Mouse (Mus musculus): ENCODE data around the gene Zfp217. TPM values are rescaled to one million over a fixed set of nuclear protein-coding genes. Genes with fewer than 3 reads are reported as not detected.

Zfp217 gene
- 4.9 and 6.0 TPM in 2 replicates for polyA plus RNA-seq (2014; fragmentation: Nextera tagmentation; extraction: Ambion mirVana)

DNA sequence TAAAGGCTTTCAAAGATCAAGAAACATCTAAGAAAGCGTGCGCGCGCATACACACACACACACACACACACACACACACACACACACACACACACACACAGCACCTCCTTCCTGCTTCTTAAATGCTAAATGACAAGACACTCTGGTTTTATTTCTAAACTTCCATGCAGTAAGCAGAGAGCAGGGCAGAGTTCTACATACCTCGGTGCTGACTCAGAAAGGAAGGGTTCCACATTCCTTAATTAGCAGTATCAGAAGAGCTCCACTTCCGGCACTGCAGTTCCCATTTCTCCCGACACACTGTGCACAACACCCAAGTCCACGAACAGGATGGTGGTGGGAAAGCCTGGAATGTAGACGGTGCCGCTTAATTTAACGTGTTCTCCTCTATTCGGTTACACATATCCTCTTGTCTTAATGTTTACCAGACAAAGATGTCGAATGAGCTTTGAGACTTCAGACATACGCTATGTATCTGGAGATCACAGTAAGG is at the start of gene Zfp217:
Gene Zfp217, minus strand, starts transcription at position 443 of the 493 bp plus-strand sequence.
- ATAC-seq (ENCODE audit: insufficient read depth) (peak; percentile 85), DNase-seq (peak; percentile 85)
- H3K9me3 ChIP-seq (ENCODE audit: low read depth, low read length), result no peaks in the 10 kb centered on the region
- WGBS, result 14% methylated on average over 14 of the region's 14 CpGs
- H3K36me3 ChIP-seq (ENCODE audit: insufficient read depth), result no peaks in the 10 kb centered on the region
- H3K27me3 ChIP-seq (ENCODE audit: insufficient read depth, low read length), result no peaks in the 10 kb centered on the region
- no peak within 1 kb of the TSS; the same call in 1 of the 2 replicates for H3K9ac ChIP-seq
- peak; percentile 36 for TF ChIP-seq CTCF (IDR thresholded peaks at IDR 0.05; ENCODE audit: low read depth)
- peak within 1 kb of the TSS; percentile 87 for H3K27ac ChIP-seq (ENCODE audit: low read depth)
- H3K4me1 ChIP-seq (ENCODE audit: insufficient read depth), result peaks cover 21% of the 10 kb centered on the region
- peak within 1 kb of the TSS; percentile 3 for H3K4me3 ChIP-seq (ENCODE audit: low read depth, low read length)
- peak within 1 kb of the TSS; percentile 43 for H3K4me2 ChIP-seq

DNA sequence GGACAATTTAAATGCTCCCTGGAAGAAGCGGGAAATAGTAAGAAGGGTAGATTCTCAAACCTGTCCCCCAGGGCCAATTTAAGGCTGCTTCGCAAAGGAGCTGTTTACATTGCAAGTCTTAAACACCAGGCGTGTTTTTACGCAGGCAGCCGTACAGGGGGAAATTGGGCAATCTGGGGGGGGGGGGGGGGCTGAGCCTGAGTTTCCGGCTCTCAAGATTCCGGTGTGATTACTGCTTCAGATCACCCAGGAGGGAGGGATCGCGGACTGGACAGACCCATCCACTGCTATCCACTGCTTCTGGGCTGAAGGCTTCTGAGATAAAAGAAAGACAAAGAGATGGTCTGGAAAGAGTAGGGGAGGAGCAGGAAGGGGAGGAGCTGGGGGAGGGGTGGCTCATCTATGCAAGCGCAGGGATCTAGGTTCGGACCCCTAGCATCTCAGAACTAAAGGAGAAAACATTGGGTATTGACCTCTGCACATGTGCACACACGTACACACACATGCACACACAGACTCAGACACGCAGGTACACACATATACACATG is 47.7 kb upstream of the Zfp217 start:
- Histone ChIP-seq H3K4me1 (ENCODE audit: insufficient read depth) (peaks cover 7% of the 10 kb centered on the region; the same call in 1 of the 2 replicates), H3K9ac (no peak overlapping the region), H3K36me3 (ENCODE audit: insufficient read depth) (no peaks in the 10 kb centered on the region), H3K27me3 (ENCODE audit: insufficient read depth, low read length) (no peaks in the 10 kb centered on the region), H3K4me2 (no peak overlapping the region), H3K27ac (ENCODE audit: low read depth) (no peak overlapping the region; the same call in 1 of the 2 replicates), H3K4me3 (ENCODE audit: low read depth, low read length) (no peak overlapping the region), H3K9me3 (ENCODE audit: low read depth, low read length) (no peaks in the 10 kb centered on the region)
- WGBS, result 66% methylated on average over 13 of the region's 13 CpGs
- no peak for ATAC-seq (ENCODE audit: insufficient read depth)
- TF ChIP-seq CTCF (IDR thresholded peaks at IDR 0.05; ENCODE audit: low read depth), result no peak
- DNase-seq, result no peak

DNA sequence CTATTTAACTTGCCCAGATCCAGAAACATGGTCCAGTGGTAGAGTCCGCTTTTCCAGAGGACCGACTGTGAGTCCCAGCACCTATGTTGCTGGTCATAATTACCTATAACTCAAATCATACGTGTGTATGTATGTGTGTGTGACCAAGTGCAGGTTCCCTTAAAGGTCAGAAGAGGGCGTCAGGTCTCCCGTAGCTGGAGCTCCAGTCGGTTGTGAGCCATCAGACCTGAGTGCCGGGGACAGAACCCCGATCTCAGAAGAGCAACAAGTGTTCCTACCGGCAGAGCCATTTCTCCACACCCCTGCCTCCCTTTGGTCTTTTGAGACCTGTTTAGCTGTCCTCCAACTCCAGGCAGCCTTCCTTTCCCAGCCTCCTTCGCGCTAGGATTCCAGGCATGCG is 46.9 kb upstream of the Zfp217 start:
- no peak for DNase-seq
- no peak overlapping the region for H3K27ac ChIP-seq (ENCODE audit: low read depth)
- no peaks in the 10 kb centered on the region for H3K9me3 ChIP-seq (ENCODE audit: low read depth, low read length)
- WGBS, result 91% methylated on average over 12 of the region's 12 CpGs
- ATAC-seq (ENCODE audit: insufficient read depth), result no peak
- no peak for TF ChIP-seq CTCF (IDR thresholded peaks at IDR 0.05; ENCODE audit: low read depth)
- no peak overlapping the region for H3K4me2 ChIP-seq
- H3K4me1 ChIP-seq (ENCODE audit: insufficient read depth), result peaks cover 7% of the 10 kb centered on the region; the same call in 1 of the 2 replicates
- H3K27me3 ChIP-seq (ENCODE audit: insufficient read depth, low read length), result no peaks in the 10 kb centered on the region
- no peak overlapping the region for H3K9ac ChIP-seq
- H3K4me3 ChIP-seq (ENCODE audit: low read depth, low read length), result no peak overlapping the region
- no peaks in the 10 kb centered on the region for H3K36me3 ChIP-seq (ENCODE audit: insufficient read depth)

DNA sequence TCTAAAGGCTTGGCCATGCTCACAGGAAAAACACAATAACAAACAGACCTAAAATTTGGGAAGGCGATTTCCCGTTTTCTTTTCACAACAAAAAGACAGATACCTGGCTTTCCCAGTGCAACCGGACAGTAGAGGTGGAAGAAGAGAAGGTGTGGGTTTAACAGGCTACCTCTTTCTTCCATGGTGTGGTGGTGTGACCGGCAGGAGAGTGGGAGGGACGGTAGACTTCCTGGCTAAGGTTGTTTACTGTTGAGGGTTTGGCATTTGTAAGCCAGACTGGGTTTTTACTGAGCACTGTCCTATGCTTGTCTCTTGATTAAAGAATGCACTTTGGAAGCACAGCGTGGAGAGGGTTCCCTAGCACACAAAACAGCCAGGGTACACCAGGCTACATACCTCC is 45.9 kb upstream of the Zfp217 start:
- Histone ChIP-seq H3K9ac (peak overlapping the region; percentile 4; the same call in 1 of the 2 replicates), H3K9me3 (ENCODE audit: low read depth, low read length) (no peaks in the 10 kb centered on the region), H3K4me2 (peak overlapping the region; percentile 46), H3K4me3 (ENCODE audit: low read depth, low read length) (no peak overlapping the region; the same call in 1 of the 2 replicates), H3K27ac (ENCODE audit: low read depth) (peak overlapping the region; percentile 42; the same call in 1 of the 2 replicates), H3K4me1 (ENCODE audit: insufficient read depth) (peaks cover 7% of the 10 kb centered on the region; the same call in 1 of the 2 replicates), H3K36me3 (ENCODE audit: insufficient read depth) (no peaks in the 10 kb centered on the region), H3K27me3 (ENCODE audit: insufficient read depth, low read length) (no peaks in the 10 kb centered on the region)
- no peak for TF ChIP-seq CTCF (IDR thresholded peaks at IDR 0.05; ENCODE audit: low read depth)
- DNase-seq, result no peak
- no peak for ATAC-seq (ENCODE audit: insufficient read depth)
- whole genome bisulfite sequencing, result 41% methylated on average over 6 of the region's 6 CpGs

DNA sequence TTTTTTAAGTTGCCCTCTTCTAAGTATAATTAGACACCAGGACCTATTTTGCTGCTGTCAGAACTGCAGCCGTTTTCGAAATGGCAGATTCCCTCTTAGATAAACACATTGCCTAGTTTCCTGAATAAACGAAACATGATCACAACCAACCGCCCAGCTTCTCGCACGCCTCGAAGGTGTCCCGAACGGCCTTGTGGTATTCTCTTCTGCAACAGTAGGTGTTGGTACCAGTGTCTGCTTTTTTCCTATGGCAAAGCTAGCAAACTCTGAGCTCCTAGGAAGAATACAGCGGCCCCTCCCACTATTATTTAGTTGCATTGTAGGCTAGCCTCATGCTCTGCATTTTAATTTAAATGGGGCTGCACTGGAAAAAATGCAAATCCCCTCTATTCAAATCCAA is 45.3 kb upstream of the Zfp217 start:
- no peaks in the 10 kb centered on the region for H3K9me3 ChIP-seq (ENCODE audit: low read depth, low read length)
- H3K4me1 ChIP-seq (ENCODE audit: insufficient read depth), result peaks cover 7% of the 10 kb centered on the region; the same call in 1 of the 2 replicates
- WGBS, result 3% methylated on average over 10 of the region's 10 CpGs
- no peaks in the 10 kb centered on the region for H3K27me3 ChIP-seq (ENCODE audit: insufficient read depth, low read length)
- peak overlapping the region; percentile 46 for H3K4me2 ChIP-seq
- no peak for TF ChIP-seq CTCF (IDR thresholded peaks at IDR 0.05; ENCODE audit: low read depth)
- H3K27ac ChIP-seq (ENCODE audit: low read depth), result peak overlapping the region; percentile 76; the same call in 1 of the 2 replicates
- DNase-seq (peak; percentile 34), ATAC-seq (ENCODE audit: insufficient read depth) (no peak)
- peak overlapping the region; percentile 8 for H3K4me3 ChIP-seq (ENCODE audit: low read depth, low read length)
- H3K9ac ChIP-seq, result peak overlapping the region; percentile 21
- H3K36me3 ChIP-seq (ENCODE audit: insufficient read depth), result no peaks in the 10 kb centered on the region

DNA sequence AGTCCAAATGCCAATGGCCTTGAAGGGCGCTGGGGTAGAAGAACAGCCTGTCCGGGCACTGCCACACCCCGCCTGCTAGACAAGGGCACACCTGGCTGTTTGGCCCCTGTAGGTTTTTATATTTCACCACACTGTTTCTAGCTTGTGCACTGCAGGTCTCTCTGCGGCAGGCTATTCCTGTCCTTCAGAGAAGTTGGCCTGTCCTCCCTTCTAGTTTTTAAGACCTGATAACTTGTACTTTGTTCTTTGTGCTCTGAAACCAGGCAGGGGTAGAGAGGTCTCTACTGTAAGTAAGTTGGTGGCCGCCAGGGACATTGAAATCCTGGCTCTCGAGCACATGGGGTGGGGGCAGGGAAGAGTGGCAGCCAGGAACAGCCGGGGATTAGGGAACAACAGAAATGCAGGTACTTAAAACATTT is 44.8 kb upstream of the Zfp217 start:
- H3K9me3 ChIP-seq (ENCODE audit: low read depth, low read length), result no peaks in the 10 kb centered on the region
- TF ChIP-seq CTCF (IDR thresholded peaks at IDR 0.05; ENCODE audit: low read depth), result peak; percentile 56
- H3K9ac ChIP-seq, result peak overlapping the region; percentile 21
- peak overlapping the region; percentile 76 for H3K27ac ChIP-seq (ENCODE audit: low read depth)
- DNase-seq, result peak; percentile 65
- H3K27me3 ChIP-seq (ENCODE audit: insufficient read depth, low read length), result no peaks in the 10 kb centered on the region
- H3K4me2 ChIP-seq, result peak overlapping the region; percentile 46
- WGBS, result 30% methylated on average over 7 of the region's 7 CpGs
- ATAC-seq (ENCODE audit: insufficient read depth), result peak; percentile 65
- peaks cover 7% of the 10 kb centered on the region; the same call in 1 of the 2 replicates for H3K4me1 ChIP-seq (ENCODE audit: insufficient read depth)
- H3K36me3 ChIP-seq (ENCODE audit: insufficient read depth), result no peaks in the 10 kb centered on the region
- H3K4me3 ChIP-seq (ENCODE audit: low read depth, low read length), result 0 out of 2 replicates have a peak overlapping the region, but pooled peaks have one; percentile 8

DNA sequence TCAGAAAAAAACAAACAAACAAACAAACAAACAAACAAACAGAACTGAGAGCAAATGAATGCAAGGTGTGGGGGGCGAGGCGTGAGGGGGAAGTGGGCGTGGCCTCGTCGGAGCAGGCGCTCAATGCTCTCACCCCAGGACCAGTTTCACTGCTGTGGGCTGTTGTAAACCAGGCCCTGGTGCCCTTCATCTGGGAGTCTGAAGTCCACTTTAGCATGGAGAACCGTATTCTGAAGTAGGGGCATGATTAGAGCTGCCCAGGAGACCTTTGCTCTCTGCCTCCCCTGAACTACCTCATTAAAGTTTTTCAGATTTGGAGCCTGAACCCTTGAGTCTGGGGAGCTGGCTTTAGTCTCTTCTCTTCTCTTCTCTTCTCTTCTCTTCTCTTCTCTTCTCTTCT is 40.8 kb upstream of the Zfp217 start:
- Histone ChIP-seq H3K4me1 (ENCODE audit: insufficient read depth) (peaks cover 7% of the 10 kb centered on the region; the same call in 1 of the 2 replicates), H3K4me3 (ENCODE audit: low read depth, low read length) (no peak overlapping the region), H3K9me3 (ENCODE audit: low read depth, low read length) (no peaks in the 10 kb centered on the region), H3K27ac (ENCODE audit: low read depth) (no peak overlapping the region), H3K36me3 (ENCODE audit: insufficient read depth) (no peaks in the 10 kb centered on the region), H3K9ac (no peak overlapping the region), H3K4me2 (no peak overlapping the region), H3K27me3 (ENCODE audit: insufficient read depth, low read length) (no peaks in the 10 kb centered on the region)
- ATAC-seq (ENCODE audit: insufficient read depth) (no peak), DNase-seq (no peak)
- TF ChIP-seq CTCF (IDR thresholded peaks at IDR 0.05; ENCODE audit: low read depth), result no peak
- 88% methylated on average over 7 of the region's 7 CpGs for WGBS

Data from lung, embryonic 14.5 days (tissue).